Mouse (Mus musculus) MEL (cell line): ENCODE data around the gene Ktn1. TPM values are rescaled to one million over a fixed set of nuclear protein-coding genes. Genes with fewer than 3 reads are reported as not detected.
A peak's percentile ranks its signal among the peaks of the same experiment; 100 is the strongest.

ENCODE experiments used
- DNase-seq: peaks from one replicate; pipeline ENCODE4 v3.0.0; 2011; ENCODE audit warnings: low read depth, low spot score
- H3K27ac ChIP-seq: 2 replicates; pipeline ENCODE4 v1.5.1; 2012; ENCODE audit warnings: low read depth, mild to moderate bottlenecking, control low read depth, low read length, moderate library complexity; ENCODE audit not compliant: control insufficient read depth
- H3K27me3 ChIP-seq, 2 experiments: fragments of 150-350 bp in 1 of 2; sonication (generic) in 1 of 2; 2 replicates each; pipeline ENCODE4 v1.6.1; 2012; ENCODE audit warnings: low read length in 2 of 2, mild to moderate bottlenecking in 2 of 2, improper control_type of control experiment in 1 of 2, moderate library complexity in 1 of 2; ENCODE audit not compliant: insufficient read depth in 2 of 2, control insufficient read depth in 1 of 2
- H3K36me3 ChIP-seq, 2 experiments: 2 replicates each; pipeline ENCODE4 v1.6.1; 2012 to 2014; ENCODE audit warnings: low read length in 2 of 2, improper control_type of control experiment in 1 of 2, inconsistent platforms in 1 of 2, mild to moderate bottlenecking in 1 of 2; ENCODE audit not compliant: insufficient read depth in 2 of 2, control insufficient read depth in 1 of 2
- H3K4me1 ChIP-seq, 2 experiments: fragments of 150-350 bp in 1 of 2; sonication (generic) in 1 of 2; 2 replicates each; pipeline ENCODE4 v1.6.1; 2012; ENCODE audit warnings: low read length in 2 of 2, improper control_type of control experiment in 1 of 2, mild to moderate bottlenecking in 1 of 2; ENCODE audit not compliant: insufficient read depth in 2 of 2, control insufficient read depth in 1 of 2
- H3K4me3 ChIP-seq, 2 experiments: fragments of 150-350 bp in 1 of 2; sonication (generic) in 1 of 2; 2 replicates each; pipeline ENCODE4 v1.5.1; 2012; ENCODE audit warnings: low read depth in 2 of 2, low read length in 2 of 2, mild to moderate bottlenecking in 2 of 2, moderate library complexity in 2 of 2, control low read depth in 1 of 2, improper control_type of control experiment in 1 of 2; ENCODE audit not compliant: control insufficient read depth in 1 of 2, insufficient read depth in 1 of 2
- H3K79me2 ChIP-seq: 2 replicates; pipeline ENCODE4 v1.6.1; 2012; ENCODE audit warnings: mild to moderate bottlenecking, low read length, moderate library complexity; ENCODE audit not compliant: control insufficient read depth, poor library complexity, insufficient read depth
- H3K9ac ChIP-seq: 2 replicates; pipeline ENCODE4 v1.6.1; 2012; ENCODE audit warnings: low read depth, mild to moderate bottlenecking, control low read depth, low read length, moderate library complexity; ENCODE audit not compliant: control insufficient read depth, poor library complexity, severe bottlenecking
- H3K9me3 ChIP-seq: fragments of 150-350 bp; sonication (generic); replicated peaks from 2 replicates; pipeline ENCODE4 v1.6.1; 2012; ENCODE audit warnings: mild to moderate bottlenecking, low read length, improper control_type of control experiment, moderate library complexity; ENCODE audit not compliant: insufficient read depth
- BHLHE40 ChIP-seq: IDR thresholded peaks from 2 replicates; pipeline ENCODE4 v1.6.1; 2012; ENCODE audit warnings: low read depth, mild to moderate bottlenecking, inconsistent platforms, low read length, improper control_type of control experiment, borderline replicate concordance
- CHD1 ChIP-seq: IDR thresholded peaks from 2 replicates; pipeline ENCODE4 v1.6.1; 2012; ENCODE audit warnings: low read depth, mild to moderate bottlenecking, inconsistent platforms, low read length, improper control_type of control experiment
- ELF1 ChIP-seq: IDR thresholded peaks from 2 replicates; pipeline ENCODE4 v1.6.1; 2014; ENCODE audit warnings: low read depth, mild to moderate bottlenecking, inconsistent platforms, low read length, improper control_type of control experiment, moderate library complexity
- ETS1 ChIP-seq: IDR thresholded peaks from 2 replicates; pipeline ENCODE4 v1.6.1; 2012; ENCODE audit warnings: low read depth, mild to moderate bottlenecking, inconsistent platforms, low read length, improper control_type of control experiment, moderate library complexity
- GATA1 ChIP-seq: IDR thresholded peaks from 2 replicates; pipeline ENCODE4 v1.6.1; 2011; ENCODE audit warnings: low read depth, low read length, improper control_type of control experiment
- MAFK ChIP-seq: IDR thresholded peaks from 2 replicates; pipeline ENCODE4 v1.6.1; 2011; ENCODE audit warnings: low read depth, mild to moderate bottlenecking, low read length, improper control_type of control experiment, borderline replicate concordance
- MAX ChIP-seq: IDR thresholded peaks from 2 replicates; pipeline ENCODE4 v1.6.1; 2011; ENCODE audit warnings: low read length, improper control_type of control experiment
- POLR2AphosphoS5 ChIP-seq: IDR thresholded peaks from 2 replicates; pipeline ENCODE4 v1.6.1; 2012; ENCODE audit warnings: low read depth, borderline replicate concordance, mild to moderate bottlenecking, inconsistent platforms, low read length, moderate library complexity, mixed read lengths
- RCOR1 ChIP-seq: IDR thresholded peaks from 2 replicates; pipeline ENCODE4 v1.6.1; 2012; ENCODE audit warnings: low read depth, mild to moderate bottlenecking, inconsistent platforms, low read length, improper control_type of control experiment
- TCF12 ChIP-seq: IDR thresholded peaks from 2 replicates; pipeline ENCODE4 v1.6.1; 2014; ENCODE audit warnings: low read depth, mild to moderate bottlenecking, inconsistent platforms, low read length, improper control_type of control experiment, moderate library complexity
- ZKSCAN1 ChIP-seq: IDR thresholded peaks from 2 replicates; pipeline ENCODE4 v1.6.1; 2012; ENCODE audit warnings: low read depth, mild to moderate bottlenecking, inconsistent platforms, low read length, improper control_type of control experiment, moderate library complexity
- ZMIZ1 ChIP-seq: IDR thresholded peaks from 2 replicates; pipeline ENCODE4 v1.6.1; 2012; ENCODE audit warnings: low read depth, mild to moderate bottlenecking, inconsistent platforms, low read length, improper control_type of control experiment, moderate library complexity
- ZNF384 ChIP-seq: IDR thresholded peaks from 2 replicates; pipeline ENCODE4 v1.6.1; 2012; ENCODE audit warnings: low read depth, mild to moderate bottlenecking, inconsistent platforms, low read length, improper control_type of control experiment
- polyA plus RNA-seq, 2 experiments: library from polyadenylated mRNA; stranded (reverse) in 1 of 2; unstranded in 1 of 2; fragments of >175 nt in 1 of 2; fragments of >200 nt in 1 of 2; gene quantifications; 2 replicates each; pipeline versions ENCODE4 v1.2.1 to v1.2.4; 2012; ENCODE audit warnings: low replicate concordance in 2 of 2, low read depth in 1 of 2; ENCODE audit not compliant: insufficient read length in 2 of 2, insufficient read depth in 1 of 2, missing spikeins in 1 of 2
- total RNA-seq: library from RNA; depleted of rRNA; stranded (reverse); fragments of 300-350 nt; gene quantifications from 2 replicates; pipeline ENCODE4 v1.2.3, GENCODE M21; 2012; rRNA removed

The Ktn1 gene
- total RNA-seq (26.0 and 27.0 TPM in 2 replicates), polyA plus RNA-seq (100 to 1,000 TPM in 1 of 2 experiments, 10 to 100 TPM in 1; 40.3 to 168 TPM)

DNA sequence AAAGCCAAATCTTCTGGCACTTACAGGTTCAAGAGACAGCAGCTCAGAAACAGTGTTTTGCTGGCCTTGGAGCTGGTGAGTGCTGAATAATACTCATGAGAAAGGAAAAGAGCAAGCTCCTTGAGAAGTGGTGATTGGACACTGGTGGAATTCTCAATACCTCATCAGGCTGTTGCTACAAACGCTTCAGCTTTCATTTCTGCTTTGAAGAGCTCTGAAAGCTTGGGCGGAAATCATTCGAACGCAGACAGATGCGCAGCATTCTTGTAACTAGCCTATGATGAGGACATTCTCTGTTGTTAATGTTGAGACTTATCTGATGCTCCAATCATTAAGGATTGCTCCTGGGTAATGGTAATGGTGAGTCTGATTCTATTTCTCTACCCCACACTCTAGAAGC lies at the start of gene Ktn1:
TSS of gene Ktn1 (plus strand) at position 231 of the 400 bp plus-strand sequence.
- TF ChIP-seq TCF12 (no peak), GATA1 (peak; percentile 60; the same call in 1 of the 2 replicates)
- Histone ChIP-seq H3K27ac (peak within 1 kb of the TSS; percentile 52), H3K4me1 (peaks cover 3 to 7% of the 10 kb centered on the region in 2 experiments; a peak in 3 of 4 replicates), H3K4me3 (peak within 1 kb of the TSS; percentile 74 to 100), H3K9ac (peak within 1 kb of the TSS; percentile 87), H3K9me3 (no peaks in the 10 kb centered on the region), H3K27me3 (no peaks in the 10 kb centered on the region), H3K79me2 (peaks cover 23% of the 10 kb centered on the region), H3K36me3 (peaks cover 0 to 15% of the 10 kb centered on the region in 2 experiments; a peak in 2 of 4 replicates)
- peak; percentile 71 for DNase-seq

DNA sequence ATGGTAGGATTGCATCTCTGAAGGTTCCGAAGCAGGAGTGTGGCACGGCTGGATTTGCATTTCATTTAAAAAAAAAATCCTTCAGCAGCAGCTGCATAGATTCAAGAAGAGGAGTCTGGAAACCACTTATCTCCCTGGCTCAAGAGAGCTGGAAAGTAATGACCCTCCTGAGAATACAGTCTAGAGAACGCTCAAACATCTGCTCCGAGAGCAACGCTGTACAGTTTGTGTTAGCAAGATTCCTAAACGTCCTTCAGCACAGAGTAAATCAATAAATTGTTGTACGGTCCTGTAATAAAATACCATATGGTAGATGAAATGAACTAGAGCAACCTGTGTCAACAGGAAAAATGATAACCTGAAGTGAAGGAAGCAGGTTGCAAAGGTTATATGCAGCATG lies 35.0 kb upstream of the Ktn1 start:
- TF ChIP-seq POLR2AphosphoS5, result no peak
- TF ChIP-seq ZMIZ1, result no peak
- no peak for TF ChIP-seq ZKSCAN1
- TF ChIP-seq MAFK, result no peak
- no peak for TF ChIP-seq BHLHE40
- TF ChIP-seq CHD1, result no peak
- TF ChIP-seq MAX, result no peak
- no peak for TF ChIP-seq RCOR1
- no peak for TF ChIP-seq ELF1
- no peak for TF ChIP-seq ZNF384
- TF ChIP-seq, all 39 proteins: peak for 0
- Histone ChIP-seq H3K27me3 (peaks cover 13 to 15% of the 10 kb centered on the region in 2 experiments), H3K9me3 (no peaks in the 10 kb centered on the region), H3K79me2 (no peaks in the 10 kb centered on the region), H3K27ac (no peak overlapping the region), H3K4me3 (no peak overlapping the region), H3K4me1 (no peaks in the 10 kb centered on the region), H3K9ac (no peak overlapping the region), H3K36me3 (no peaks in the 10 kb centered on the region)
- DNase-seq, result no peak

DNA sequence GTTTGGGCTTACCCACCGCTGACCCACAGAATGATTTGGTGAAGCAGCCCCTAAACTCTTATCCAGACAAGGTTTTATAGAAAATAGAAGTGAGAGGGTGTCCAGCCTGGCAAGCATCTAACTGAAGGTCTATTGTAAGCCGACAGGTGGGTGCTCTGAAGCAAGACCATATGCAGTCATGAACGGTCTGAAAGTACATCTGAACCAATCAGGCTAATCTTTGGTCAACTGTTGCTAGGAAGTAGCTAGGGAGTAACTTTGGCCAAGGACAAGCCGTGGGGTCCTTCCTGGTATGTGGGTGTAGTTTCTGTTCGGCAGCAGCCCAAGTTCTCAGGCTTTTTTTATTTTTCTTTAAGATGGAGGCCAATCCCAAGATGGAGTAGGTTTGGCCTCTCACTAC lies 29.4 kb upstream of the Ktn1 start:
- Histone ChIP-seq H3K36me3 (no peaks in the 10 kb centered on the region), H3K4me3 (no peak overlapping the region), H3K27ac (no peak overlapping the region), H3K9me3 (no peaks in the 10 kb centered on the region), H3K9ac (no peak overlapping the region), H3K4me1 (no peaks in the 10 kb centered on the region), H3K27me3 (peaks cover 6 to 9% of the 10 kb centered on the region in 2 experiments; a peak in 3 of 4 replicates), H3K79me2 (no peaks in the 10 kb centered on the region)
- no peak for DNase-seq
- TF ChIP-seq ELF1 (no peak), ETS1 (no peak), CHD1 (no peak)
